Mouse (Mus musculus) WW6 (cell line): ENCODE measurements around the gene Cnksr3.

Experiments used
- DNase-seq: peaks from one replicate; pipeline ENCODE4 v3.0.0-alpha.2; 2013; ENCODE audit warnings: low read depth, low spot score

The Cnksr3 gene

DNA sequence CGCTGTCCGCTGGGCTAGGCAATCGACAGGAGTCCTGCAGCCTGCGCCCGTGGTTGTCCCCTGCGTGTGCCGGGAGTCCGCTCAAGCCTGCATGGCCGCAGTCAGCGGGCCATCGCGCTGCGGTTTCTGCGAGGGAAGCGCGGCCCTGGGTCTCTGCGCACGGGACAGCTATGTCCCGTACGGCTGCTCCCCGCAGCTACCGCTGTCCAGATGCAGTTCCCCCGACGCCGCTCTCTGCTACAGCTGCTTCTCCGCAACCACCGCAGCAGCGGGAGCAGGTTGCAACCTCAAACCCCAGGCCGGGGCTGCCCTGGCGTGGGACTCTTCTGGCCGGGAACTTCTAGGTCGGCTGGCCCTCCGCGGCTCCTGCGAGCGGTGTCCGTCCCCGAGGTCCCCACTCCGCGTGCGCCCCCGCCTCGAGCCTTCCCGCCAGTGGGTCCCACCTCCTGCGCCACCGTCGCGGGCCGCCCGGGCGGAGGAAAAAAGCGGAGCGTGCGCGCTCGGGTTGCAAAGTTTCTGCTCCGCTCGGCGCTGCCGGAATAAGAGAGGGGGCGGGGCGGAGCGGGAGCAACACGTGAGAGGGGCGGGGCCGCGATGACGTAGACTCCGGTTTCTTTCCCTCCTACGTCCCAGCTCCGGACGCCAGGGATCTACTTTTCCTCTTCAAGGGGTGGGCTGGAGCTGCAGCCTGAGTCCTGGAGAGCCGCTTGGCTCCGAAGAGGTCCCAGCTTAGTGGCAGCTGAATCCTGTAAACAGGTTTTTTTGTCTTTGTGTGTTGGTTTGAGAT lies at the start of gene Cnksr3:
TSS of gene Cnksr3 (minus strand) at position 542 of the 787 bp plus-strand sequence.
- peak; percentile 86 for DNase-seq

DNA sequence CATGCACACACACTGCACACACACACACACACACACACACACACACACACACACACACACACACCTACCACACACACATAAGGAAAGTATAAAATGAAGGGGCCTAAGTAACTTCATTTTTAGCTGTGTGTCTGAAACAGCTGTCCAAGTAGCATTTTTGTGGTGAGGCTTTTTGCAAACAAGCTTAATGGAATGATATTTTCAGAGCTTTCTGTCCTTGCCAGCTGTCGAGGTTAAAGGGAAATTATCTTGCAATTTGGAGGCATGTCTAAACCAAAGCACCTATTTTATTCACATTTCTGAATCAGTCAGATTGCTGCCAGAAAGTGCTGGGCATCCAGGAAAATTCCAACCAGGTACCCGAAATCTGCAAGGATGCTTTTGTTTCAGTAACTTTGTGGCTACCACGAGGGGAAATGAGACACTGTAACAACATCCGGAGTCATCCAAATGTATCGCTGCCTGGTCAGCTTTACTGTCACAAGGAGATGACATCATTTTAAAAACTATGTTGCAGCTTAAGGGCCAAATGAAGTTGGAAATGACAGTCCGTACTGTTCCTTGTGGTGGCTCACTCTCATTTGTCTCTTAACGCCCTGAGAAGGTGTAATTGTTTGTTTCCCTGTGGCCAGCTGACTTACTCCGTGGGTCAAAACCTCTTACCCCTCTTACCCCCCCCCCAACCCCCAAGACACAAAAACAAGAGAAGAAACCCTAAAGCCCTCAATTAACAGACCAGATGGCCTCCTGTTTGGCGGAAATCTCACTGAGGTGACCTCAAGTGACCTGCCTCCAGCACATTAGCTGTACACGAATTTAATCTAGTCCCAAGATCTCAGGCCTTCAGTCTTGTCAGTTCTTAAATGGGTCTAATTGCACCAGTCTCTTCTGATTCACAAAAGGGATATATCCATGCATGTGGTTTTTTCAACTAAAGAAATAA lies 48.4 kb upstream of the Cnksr3 start:
- no peak for DNase-seq

DNA sequence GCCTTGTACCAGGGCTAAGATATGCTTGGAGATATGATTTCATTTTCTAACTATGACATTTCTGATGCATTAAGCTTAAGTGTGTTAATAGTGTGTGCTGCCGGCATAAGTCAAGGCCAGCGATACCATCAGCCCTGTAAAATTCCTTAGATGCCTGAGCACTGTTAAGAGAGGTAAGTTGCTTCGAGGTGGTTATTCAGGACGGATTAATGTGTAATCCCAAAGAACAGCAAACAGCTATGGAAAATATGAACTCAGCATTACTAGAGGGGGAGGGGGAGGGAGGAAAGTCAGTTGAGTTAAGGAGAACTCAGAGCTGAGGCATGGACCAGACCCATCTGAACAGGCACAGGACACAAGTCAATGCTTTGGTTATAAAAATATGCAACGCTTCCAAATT lies 46.6 kb upstream of the Cnksr3 start:
- no peak for DNase-seq

DNA sequence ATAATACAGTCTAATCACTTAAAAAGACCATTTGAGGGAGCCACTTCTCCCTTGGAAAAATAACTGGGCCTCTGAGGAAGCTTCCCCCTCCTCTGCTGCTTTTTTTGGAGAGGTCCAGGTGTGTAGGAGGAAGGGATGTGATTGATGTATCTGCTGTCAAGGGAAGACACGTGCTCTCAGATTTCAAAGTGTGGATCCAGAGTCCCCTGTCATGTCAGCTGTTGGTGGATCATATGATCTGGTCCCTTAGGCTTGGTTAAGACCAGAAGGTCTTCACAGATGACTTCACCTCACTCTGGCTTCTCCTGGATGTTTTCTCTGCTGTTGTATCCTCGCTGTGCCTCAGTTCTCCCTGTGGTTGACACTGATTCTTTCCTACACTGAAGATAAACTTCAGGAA lies 38.4 kb upstream of the Cnksr3 start:
- DNase-seq: no peak

DNA sequence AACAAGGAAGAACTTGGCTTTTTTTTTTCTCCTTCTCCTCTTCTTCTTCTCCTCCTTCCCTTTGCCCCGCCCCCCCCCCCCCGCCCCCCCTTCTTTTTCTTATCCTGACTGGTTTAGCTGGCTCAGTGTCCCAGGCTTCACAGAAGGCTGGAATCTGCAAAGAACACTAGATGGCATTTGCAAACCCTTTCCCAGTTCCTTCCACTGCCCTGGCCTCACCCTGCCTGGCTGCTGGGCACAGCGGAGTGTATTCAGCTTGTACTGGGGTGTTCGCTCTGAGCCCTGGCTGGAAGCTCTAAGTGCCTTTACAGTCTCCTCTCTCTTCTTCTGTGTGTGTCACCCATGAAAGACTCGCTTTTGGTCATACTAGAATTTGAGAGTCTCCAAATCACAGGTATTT lies 22.6 kb upstream of the Cnksr3 start:
- DNase-seq: no peak

DNA sequence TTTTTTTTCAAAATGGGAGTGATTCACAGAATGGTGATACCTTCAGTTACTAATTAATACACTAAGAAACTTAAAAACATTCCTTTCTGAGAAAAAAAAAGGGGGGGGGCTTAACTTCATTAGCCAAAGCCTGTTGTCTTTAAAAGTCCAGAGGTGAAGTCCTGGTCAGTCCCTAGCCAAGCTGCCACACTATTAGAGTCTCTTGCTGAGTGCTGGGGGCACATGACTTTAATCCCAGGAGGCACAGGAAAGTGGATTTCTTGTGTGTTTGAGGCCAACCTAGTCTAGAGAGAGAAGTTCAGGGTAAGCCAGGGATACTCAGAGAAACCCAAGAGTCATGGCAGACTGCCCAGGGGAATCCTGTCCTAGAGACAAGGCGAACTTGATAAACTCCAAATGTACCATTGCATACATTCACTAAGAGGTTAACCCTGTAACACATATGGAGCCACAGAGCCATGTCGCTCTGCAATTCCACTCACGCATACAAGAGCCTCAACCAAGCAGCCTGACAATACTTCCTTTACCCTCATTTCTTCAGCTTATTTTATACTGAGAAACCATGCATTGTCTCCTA lies 5.6 kb upstream of the Cnksr3 start:
- DNase-seq: no peak

DNA sequence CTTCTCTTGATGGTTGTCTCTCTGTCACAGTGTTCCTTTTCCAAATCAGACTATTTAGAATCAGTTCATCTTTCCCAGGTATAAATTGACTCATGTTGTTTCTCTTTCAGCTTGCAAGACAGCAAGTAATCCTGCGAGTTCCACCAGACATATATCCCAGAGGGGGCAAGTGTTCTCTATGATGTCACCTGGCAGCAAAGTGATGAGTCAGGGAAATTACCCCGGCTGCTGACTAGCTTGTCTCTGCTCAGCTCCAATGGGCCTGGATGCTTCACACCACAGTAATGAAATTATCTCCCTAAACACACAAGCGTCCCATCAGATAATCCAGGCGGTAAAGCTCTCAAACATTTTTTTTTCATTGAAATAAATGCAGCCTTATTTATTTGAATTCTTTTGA lies 2.7 kb upstream of the Cnksr3 start:
- DNase-seq: no peak

DNA sequence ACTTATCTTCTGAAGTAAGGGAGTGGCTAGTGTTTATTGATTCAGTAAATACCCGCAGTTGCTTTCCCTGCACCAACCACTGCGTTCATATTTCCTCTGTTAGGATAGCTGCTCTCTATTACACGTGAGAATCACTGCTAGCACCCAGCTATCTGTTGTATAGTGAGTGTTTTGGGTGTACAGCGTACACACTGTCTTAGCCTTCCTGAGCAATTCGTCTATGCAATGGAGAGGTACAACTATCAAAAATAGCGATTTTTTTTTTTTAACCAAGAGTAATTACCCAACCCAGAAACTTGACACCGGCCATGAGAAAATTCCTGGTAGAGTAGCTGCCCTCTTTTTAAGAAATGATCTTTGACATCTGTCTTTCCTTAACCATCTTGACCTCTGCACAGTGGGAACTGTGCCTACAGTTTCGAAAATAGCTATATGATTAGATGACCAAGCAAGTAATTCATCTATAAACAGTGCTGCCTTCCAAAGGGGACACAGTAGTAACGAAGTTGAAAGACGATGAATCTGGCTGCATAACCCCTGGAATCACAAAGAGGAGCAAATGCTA lies 1.1 kb upstream of the Cnksr3 start:
- no peak for DNase-seq

DNA sequence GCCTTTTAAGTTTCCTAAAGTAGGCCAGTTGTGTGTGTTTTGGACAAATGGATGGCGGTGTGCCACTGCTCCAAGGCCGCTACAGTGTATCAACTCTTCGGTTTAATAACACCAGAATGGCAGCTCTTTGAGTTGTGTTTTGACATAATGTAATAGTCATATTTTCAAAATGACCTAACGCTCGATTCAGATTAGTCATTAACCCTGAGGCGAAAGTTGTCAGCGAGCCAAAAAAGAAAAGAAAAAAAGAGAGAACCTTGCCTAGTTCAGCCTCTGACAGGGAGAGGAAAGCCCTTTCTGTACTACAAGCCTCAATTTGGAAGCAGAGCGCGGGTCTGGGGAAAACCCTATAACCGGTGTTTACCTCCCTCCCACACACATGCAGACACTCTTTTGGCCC lies 500 bp upstream of the Cnksr3 start:
- no peak for DNase-seq

DNA sequence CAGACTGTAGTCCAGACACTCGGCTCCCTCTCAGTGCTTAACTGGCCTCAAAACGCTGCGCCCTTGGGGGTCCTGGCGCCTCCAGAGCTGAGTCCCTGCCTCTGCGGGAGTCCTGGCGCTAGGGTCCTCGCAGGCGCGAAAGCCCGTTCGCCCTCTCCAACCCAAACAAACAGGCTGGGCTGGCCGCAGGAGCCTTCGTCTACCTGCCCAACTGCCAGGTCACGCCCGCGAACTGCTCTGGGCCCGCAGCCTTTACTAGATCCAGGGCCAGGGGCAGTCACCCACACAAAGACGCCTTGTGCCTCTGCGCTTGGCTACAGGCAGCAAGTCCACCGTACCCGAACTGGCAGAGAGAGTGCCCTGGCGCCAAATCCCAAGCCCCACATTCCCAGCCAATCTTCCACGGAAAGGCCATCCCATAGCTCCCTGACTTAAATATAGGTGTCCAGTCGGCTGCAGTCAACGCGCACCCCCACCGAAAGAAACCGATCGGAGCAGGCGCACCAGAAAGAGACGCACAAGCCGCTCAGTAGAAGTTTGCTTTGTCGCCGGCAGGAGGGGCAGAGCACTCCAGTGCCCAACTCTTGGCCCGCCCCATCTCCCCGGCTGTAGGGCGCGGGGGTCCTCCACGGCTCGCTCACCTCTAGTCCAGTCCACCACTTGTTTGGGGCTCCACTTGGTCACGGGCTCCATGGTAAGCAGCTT lies 894 bp downstream of the Cnksr3 start:
- peak; percentile 52 for DNase-seq

DNA sequence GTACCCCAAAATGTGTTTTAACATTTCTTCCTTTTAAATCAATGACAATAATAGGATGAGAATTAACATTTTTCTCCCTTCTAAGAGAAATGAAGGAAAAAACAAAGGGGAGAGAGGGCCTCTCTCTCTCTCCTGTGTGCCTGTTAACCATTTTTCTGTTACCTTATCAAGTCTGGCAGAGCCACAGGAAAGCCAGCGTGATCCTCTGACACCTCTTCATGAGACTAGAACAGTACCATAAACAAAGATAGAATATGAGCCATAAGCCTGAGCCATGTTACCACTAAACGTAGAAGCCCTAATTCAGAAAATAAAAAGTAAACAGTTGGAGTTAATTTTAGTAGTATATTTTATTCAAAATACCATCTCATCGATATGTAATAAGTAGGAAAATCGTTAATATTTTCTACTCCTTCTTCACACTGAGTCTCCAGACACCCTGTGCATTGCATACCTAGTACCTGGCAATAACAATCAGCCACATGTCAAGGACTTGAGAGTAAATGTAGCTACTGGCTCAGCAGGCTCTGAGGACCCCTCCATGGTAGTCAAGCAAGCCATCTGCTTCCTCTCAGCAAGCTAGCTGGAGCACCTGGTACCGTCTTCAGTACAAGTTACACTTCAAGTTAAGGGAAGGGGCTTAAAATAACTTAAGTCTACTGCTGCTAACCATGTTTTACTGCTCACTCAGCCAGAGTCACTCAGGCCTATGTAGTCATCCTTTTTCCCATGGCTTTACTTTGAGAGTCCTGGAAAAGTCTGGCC lies 2.2 kb downstream of the Cnksr3 start:
- DNase-seq: no peak

DNA sequence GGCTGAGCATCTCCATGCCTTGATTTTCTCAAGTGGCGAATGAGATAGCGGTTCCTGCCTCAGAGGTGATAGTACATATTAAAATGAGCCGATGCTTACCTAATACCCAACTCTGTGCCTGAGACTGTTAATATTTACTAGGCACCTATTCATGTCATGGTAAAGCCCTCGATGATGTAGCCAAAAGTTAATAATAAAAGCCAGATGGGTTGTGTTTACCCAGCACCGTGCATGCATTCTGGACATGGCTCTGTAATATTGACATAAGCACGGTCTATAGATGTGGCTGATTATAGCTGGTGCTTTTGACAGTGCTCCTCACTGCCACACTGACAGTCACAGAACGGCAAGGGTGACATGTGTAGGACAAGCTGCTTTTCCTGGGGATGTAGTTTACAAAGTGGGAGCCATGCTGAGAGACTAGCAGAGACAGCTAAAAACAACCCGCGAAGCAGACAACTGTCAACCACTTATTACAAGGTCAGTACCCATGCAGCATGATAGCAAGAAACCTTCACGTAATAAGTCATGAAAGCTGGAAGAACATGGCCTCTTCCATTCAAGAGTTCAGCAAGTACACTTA lies 3.1 kb downstream of the Cnksr3 start:
- no peak for DNase-seq

DNA sequence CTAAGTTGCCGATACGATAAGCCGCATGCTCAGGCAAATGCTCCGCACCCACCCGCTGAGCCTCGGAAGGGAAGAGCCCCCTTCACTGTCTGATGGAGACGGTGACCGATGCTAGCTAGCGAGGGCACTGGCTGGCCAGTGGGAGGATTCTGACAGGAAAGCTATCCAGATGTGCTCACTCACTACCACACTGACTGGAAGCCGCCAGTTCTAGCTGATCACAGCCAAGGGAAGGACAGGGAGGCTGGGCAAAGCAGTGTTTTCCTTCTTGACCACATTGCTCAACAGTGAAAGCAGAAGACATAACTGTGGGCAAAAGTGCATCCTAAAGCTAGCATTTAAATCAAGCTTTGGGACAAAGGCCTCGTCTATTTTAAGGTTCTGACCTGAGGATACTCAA lies 4.7 kb downstream of the Cnksr3 start:
- DNase-seq: no peak

DNA sequence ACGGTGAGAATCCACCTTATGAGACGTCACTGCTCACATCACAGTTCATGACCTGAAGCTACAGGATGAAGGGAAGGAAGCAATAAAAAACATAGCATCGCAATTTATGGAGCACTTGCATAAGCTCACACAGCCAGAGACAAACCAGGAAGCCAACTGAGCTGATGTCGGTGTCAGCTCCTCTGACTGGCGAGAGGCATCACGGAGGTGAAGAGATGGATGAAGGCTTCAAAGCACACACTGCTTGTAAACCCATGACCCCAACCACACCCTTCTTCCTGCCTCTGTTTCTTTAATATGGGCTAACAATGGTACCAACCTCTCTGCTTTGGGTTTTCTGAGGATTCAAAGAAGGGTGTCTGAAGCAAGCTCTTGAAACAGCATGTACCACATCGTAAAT lies 5.5 kb downstream of the Cnksr3 start:
- no peak for DNase-seq

DNA sequence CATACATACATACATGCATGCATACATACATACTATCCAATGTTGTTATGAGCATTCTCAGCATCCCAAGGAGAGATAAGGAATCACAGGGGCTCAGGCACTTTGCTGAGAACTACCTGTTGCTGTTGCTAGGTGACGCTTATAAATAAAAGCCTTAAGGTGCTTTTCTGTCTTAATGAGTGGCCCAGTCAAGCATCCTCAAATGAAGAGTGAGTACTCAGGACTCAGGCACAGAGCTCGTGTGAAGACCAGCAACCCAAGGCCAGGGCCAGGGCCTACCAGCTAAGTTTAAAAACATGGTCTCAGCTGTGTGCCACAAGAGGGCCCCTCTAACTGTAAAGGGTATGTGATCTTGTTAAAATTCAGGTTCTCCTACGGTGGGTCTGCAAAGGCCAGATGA lies 6.5 kb downstream of the Cnksr3 start:
- no peak for DNase-seq

DNA sequence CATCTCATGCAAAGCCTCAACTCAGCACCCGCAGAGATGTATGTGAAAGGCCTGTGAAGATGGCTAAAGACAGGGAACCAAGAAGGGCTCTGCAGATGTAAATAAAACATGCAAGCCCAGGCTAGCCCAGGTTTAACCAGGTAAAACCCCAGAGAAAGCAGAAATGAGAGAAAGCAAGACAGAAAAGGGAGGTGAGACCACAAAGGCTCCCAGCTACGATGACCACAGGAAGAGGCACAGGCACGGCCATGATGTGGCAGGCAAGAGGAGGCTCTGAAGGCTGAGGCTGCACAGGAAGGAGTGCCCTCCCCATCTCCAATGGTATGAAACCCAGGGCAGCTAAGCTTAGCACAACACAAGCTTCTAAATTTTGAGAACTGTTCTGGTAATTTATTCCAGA lies 7.1 kb downstream of the Cnksr3 start:
- DNase-seq: no peak

DNA sequence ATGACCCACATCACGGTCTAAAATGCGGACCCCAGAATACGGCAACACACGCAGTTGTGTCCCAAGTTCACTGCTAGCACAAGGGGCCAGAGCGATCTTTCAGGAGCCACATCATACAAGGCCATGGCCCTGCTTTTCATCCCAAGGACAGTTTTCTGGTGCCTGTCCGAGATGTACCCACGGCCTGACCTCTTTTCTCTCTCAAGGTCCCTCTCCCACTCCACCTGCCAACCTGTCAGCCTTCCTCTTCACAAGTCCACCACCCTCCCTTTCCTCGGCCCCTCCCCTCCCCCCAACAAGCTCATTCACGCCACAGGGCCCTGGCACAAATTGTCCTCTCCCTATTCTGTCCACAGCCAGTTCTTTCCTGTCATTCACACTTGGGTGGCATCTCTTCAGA lies 9.5 kb downstream of the Cnksr3 start:
- DNase-seq: no peak

DNA sequence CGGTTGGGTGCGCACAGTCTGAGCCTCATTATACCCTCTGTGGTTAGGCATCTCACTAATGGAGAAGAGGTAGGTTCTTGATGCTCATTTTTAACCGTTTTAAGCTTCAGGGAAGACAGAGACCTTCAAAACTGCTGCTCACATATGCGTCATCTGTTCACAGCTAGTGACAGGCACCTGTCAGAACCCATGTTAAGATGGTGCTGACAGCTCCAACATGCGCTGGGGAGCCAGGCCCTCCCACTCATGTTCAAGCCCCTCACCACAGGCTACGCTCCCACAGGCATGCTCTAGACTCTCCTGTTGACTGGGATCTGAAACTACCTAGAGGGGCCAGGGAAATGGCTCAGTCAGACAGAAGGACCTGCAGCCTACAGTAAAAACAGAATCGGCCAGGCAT lies 11.4 kb downstream of the Cnksr3 start:
- DNase-seq: no peak

DNA sequence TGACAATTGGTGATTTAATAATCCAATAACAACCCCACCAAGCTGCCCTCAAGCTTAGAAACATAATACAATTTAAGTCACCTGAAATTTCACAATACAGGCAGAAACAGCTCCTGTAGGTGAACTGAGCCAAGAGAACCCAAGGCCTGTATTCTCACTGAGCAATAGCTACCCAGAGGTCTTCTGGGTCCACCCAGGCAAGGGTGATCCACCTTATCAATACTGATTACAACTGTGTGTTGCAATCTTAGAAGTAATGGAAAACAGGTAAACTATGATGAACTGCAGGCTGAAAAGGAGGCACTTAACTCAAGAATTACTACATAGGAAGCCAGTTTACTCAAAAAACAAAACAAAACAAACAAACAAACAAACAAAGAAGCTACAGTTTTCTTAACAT lies 13.8 kb downstream of the Cnksr3 start:
- no peak for DNase-seq

DNA sequence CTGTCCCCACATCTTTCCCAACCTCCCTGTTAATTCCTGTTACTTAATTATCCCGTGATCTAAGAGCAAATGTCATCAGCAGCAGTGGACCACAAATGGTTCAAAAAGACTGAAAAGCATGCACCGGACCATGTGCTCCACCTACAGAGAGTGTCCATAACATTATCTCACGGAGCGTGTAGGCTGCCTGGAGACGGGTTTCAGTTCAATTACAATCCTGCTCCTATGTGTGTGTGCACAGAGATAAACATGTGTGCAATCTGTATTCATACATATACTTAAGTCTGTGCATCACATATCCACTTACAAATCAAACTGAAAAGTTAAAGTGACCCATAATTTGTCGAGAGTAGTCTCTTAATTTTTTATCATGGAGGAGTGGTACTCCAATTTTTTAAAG lies 14.3 kb downstream of the Cnksr3 start:
- no peak for DNase-seq
